Mouse (Mus musculus) limb, embryonic 12.5 days (tissue): ENCODE measurements at regions not wholly inside any gene's neighbourhood (a gene's known extent, or its start where the extent isn't known, plus 50 kb on each side); places are given as distances from the start of the nearest gene placed in this dataset.

Experiments
- ATAC-seq: fragments of 200-750 bp; cut with Nextera tagmentation; 2 replicates; pipeline ENCODE4 v1.8.0; 2017; ENCODE audit warnings: low read depth, moderate TSS enrichment; ENCODE audit not compliant: insufficient number of reproducible peaks, insufficient read depth, low FRiP score, low TSS enrichment
- H3K27ac ChIP-seq: fragments of 300-500 bp; sonication (generic); 2 replicates; pipeline ENCODE4 v1.5.1; 2016; ENCODE audit warnings: mild to moderate bottlenecking, moderate library complexity
- H3K27me3 ChIP-seq: fragments of 300-500 bp; sonication (generic); 2 replicates; pipeline ENCODE4 v1.6.1; 2016; ENCODE audit warnings: mild to moderate bottlenecking, moderate library complexity
- H3K36me3 ChIP-seq: fragments of 300-500 bp; sonication (generic); 2 replicates; pipeline ENCODE4 v1.6.1; 2016; ENCODE audit warnings: mild to moderate bottlenecking, moderate library complexity
- H3K4me1 ChIP-seq: fragments of 300-500 bp; sonication (generic); replicated peaks from 2 replicates; pipeline ENCODE4 v1.6.1; 2016
- H3K4me2 ChIP-seq: fragments of 300-500 bp; sonication (generic); 2 replicates; pipeline ENCODE4 v1.6.1; 2016; ENCODE audit warnings: mild to moderate bottlenecking, moderate library complexity
- H3K4me3 ChIP-seq: fragments of 300-500 bp; sonication (generic); replicated peaks from 2 replicates; pipeline ENCODE4 v1.5.1; 2016; ENCODE audit warnings: mild to moderate bottlenecking
- H3K9ac ChIP-seq: fragments of 300-500 bp; sonication (generic); replicated peaks from 2 replicates; pipeline ENCODE4 v1.6.1; 2016; ENCODE audit warnings: mild to moderate bottlenecking, moderate library complexity
- H3K9me3 ChIP-seq: fragments of 300-500 bp; sonication (generic); 2 replicates; pipeline ENCODE4 v1.6.1; 2016; ENCODE audit warnings: mild to moderate bottlenecking, moderate library complexity
- WGBS: fragments of 180-500 bp; shearing (Covaris S2); methylation state at CpG from one replicate; pipeline ENCODE4 v1.1.7; 2016; 5-methylcytosine and 5-hydroxymethylcytosine counted together

DNA sequence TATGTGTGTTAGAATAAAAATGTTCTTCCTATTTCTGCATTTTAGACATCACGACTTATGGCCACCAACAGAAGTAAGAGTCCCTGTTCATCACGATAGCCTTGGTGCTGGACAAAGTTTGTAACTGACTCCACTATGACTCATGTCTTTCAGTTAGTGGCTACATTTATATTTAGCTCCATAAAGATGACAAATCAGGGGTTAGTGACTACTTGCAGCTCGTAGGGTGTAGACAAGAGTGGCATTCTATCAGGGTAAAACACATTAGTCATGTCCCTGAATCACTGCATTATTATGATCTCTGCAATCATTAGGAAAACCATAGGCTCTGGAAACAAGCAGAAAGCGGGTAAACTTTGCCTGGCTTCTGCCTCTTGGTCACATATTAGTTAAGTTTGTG, 252.4 kb upstream of the Dnajc19 start:
- Histone ChIP-seq H3K36me3 (no peaks in the 10 kb centered on the region), H3K9ac (no peak overlapping the region), H3K4me3 (no peak overlapping the region), H3K4me2 (no peak overlapping the region), H3K27ac (no peak overlapping the region), H3K9me3 (no peaks in the 10 kb centered on the region), H3K4me1 (peaks cover 21% of the 10 kb centered on the region), H3K27me3 (peaks cover 81% of the 10 kb centered on the region)
- WGBS = 80% methylated on average over 4 of the region's 4 CpGs
- no peak for ATAC-seq

- H3K9me3 ChIP-seq = no peaks in the 10 kb centered on the region
- H3K36me3 ChIP-seq = no peaks in the 10 kb centered on the region
- H3K4me1 ChIP-seq = peaks cover 21% of the 10 kb centered on the region
- H3K27me3 ChIP-seq = peaks cover 81% of the 10 kb centered on the region
- WGBS = 8% methylated on average over 5 of the region's 5 CpGs
- no peak overlapping the region for H3K9ac ChIP-seq
- ATAC-seq = peak; percentile 31; the same call in 1 of the 2 replicates
- peak overlapping the region; percentile 20 for H3K4me2 ChIP-seq
- H3K4me3 ChIP-seq = no peak overlapping the region
- H3K27ac ChIP-seq = no peak overlapping the region
Measured at GRCm38 (mm10) chr3:34331889-34332276, 250.8 kb upstream of the Dnajc19 start.

- H3K4me3 ChIP-seq = no peak overlapping the region
- no peak overlapping the region for H3K27ac ChIP-seq
- peak overlapping the region; percentile 20 for H3K4me2 ChIP-seq
- peaks cover 83% of the 10 kb centered on the region for H3K27me3 ChIP-seq
- H3K9me3 ChIP-seq = no peaks in the 10 kb centered on the region
- H3K4me1 ChIP-seq = peaks cover 21% of the 10 kb centered on the region
- no peaks in the 10 kb centered on the region for H3K36me3 ChIP-seq
- 10% methylated on average over 22 of the region's 22 CpGs for WGBS
- no peak overlapping the region for H3K9ac ChIP-seq
- ATAC-seq = peak; percentile 59; the same call in 1 of the 2 replicates
Measured at GRCm38 (mm10) chr3:34330970-34331888, 250.1 kb upstream of the Dnajc19 start.

GRCm38 (mm10) chr3:34328865-34329264, 247.7 kb upstream of the Dnajc19 start:
- H3K4me3 ChIP-seq = no peak overlapping the region
- H3K36me3 ChIP-seq = no peaks in the 10 kb centered on the region
- no peak overlapping the region for H3K27ac ChIP-seq
- H3K9ac ChIP-seq = no peak overlapping the region
- peaks cover 89% of the 10 kb centered on the region for H3K27me3 ChIP-seq
- no peak for ATAC-seq
- H3K4me2 ChIP-seq = no peak overlapping the region
- H3K4me1 ChIP-seq = peaks cover 21% of the 10 kb centered on the region
- WGBS = 19% methylated on average over 2 of the region's 2 CpGs
- no peaks in the 10 kb centered on the region for H3K9me3 ChIP-seq

DNA sequence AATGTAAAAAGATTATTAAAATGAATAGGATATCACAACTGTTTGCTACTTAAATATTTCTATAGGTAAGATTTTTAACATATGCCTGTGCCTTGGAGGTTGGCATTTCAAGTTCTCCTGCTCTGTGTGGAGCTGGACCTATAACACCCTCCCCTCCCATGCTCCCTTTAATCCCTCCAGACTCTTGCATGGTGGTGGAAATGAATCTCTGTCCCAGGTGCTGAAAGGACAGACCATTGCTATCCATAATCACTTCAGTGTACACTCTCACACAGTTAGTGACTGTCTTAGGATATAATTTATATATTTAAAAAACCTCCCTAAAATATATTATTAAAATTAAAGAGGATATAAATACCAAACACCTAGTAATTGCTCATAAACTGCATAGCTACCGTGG, 244.5 kb upstream of the Dnajc19 start:
- H3K9ac ChIP-seq = no peak overlapping the region
- H3K4me3 ChIP-seq = no peak overlapping the region
- H3K27ac ChIP-seq = no peak overlapping the region
- no peaks in the 10 kb centered on the region for H3K9me3 ChIP-seq
- no peak overlapping the region for H3K4me2 ChIP-seq
- ATAC-seq = 0 out of 2 replicates have a peak, but pooled peaks have one; percentile 58
- peaks cover 22% of the 10 kb centered on the region for H3K4me1 ChIP-seq
- peaks cover 86% of the 10 kb centered on the region for H3K27me3 ChIP-seq
- WGBS = 78% methylated on average over 1 of the region's 1 CpGs
- no peaks in the 10 kb centered on the region for H3K36me3 ChIP-seq

DNA sequence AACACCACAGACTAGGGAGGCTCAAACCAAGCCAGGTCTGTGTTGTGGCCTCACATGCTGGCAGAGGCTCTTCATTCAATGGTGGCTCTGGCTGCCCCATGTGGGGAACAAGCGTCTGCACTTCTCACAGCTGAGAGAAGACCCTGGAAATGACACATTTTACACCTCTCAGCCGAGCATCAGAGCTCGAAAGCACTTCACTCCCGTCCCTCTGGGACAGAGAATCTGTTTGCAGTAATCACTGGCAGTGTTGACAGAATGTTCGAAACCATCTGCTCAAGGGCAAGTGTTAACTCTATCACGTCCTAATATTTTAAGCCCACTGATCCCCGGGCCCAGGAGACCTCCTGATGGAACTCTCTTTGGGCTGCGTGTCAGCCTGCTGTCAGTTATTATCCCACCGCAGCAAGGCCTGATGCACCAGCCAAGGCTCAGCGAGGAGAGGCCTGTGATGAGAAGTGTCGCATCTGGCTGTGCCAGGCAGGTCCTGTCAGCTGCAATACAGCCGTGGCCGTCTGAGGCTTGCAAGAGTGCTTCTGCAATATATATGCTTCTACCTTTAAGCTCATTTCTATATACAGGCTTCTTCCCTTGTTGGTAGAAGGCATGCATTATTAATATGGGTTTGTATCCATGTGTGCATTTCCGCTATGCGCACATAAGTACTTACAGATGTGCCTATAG, 241.5 kb upstream of the Dnajc19 start:
- H3K27me3 ChIP-seq = peaks cover 88% of the 10 kb centered on the region
- no peak overlapping the region for H3K4me3 ChIP-seq
- peaks cover 21% of the 10 kb centered on the region for H3K4me1 ChIP-seq
- no peak overlapping the region for H3K9ac ChIP-seq
- 0 out of 2 replicates have a peak overlapping the region, but pooled peaks have one; percentile 6 for H3K4me2 ChIP-seq
- H3K27ac ChIP-seq = no peak overlapping the region
- no peaks in the 10 kb centered on the region for H3K36me3 ChIP-seq
- 15% methylated on average over 15 of the region's 15 CpGs for whole genome bisulfite sequencing
- no peaks in the 10 kb centered on the region for H3K9me3 ChIP-seq
- ATAC-seq = peak; percentile 54

GRCm38 (mm10) chr3:34314798-34315197, 233.7 kb upstream of the Dnajc19 start:
- peaks cover 81% of the 10 kb centered on the region for H3K27me3 ChIP-seq

GRCm38 (mm10) chr3:34314393-34314792, 233.3 kb upstream of the Dnajc19 start:
- H3K9me3 ChIP-seq = no peaks in the 10 kb centered on the region
- ATAC-seq = no peak
- no peak overlapping the region for H3K27ac ChIP-seq
- H3K9ac ChIP-seq = no peak overlapping the region
- H3K4me3 ChIP-seq = no peak overlapping the region
- H3K27me3 ChIP-seq = peaks cover 77% of the 10 kb centered on the region
- WGBS = 64% methylated on average over 11 of the region's 11 CpGs
- no peak overlapping the region for H3K4me2 ChIP-seq
- no peaks in the 10 kb centered on the region for H3K36me3 ChIP-seq
- H3K4me1 ChIP-seq = peaks cover 7% of the 10 kb centered on the region; the same call in 1 of the 2 replicates

More at GRCm38 (mm10) chr3:34314798-34315197, 233.7 kb upstream of the Dnajc19 start:
- no peak overlapping the region for H3K9ac ChIP-seq
- no peak overlapping the region for H3K4me2 ChIP-seq
- H3K27ac ChIP-seq = no peak overlapping the region
- no peaks in the 10 kb centered on the region for H3K36me3 ChIP-seq
- peaks cover 7% of the 10 kb centered on the region; the same call in 1 of the 2 replicates for H3K4me1 ChIP-seq
- WGBS = 30% methylated on average over 8 of the region's 8 CpGs
- no peak overlapping the region for H3K4me3 ChIP-seq
- ATAC-seq = no peak
- no peaks in the 10 kb centered on the region for H3K9me3 ChIP-seq

DNA sequence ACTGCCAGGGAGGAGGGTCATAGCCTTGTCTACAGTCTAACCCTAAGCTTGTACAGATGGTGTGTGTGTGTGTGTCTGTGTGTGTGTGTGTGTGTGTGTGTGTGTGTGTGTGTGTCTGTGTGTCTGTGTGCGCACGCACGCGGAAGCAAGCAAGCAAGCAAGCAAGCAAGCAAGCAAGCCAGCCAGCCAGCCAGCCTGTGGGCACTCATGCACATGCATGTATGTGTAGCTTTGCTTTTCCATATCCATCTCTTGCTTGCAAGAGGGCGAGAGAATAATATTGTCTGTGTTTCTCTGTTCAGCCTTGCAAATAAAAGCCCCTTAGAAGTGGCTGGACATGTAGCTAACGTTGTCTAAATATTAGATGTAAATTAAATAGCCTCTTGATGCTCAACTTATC, 230.8 kb upstream of the Dnajc19 start:
- Histone ChIP-seq H3K4me1 (peaks cover 7% of the 10 kb centered on the region; the same call in 1 of the 2 replicates), H3K4me3 (no peak overlapping the region), H3K9ac (no peak overlapping the region), H3K9me3 (no peaks in the 10 kb centered on the region), H3K36me3 (no peaks in the 10 kb centered on the region), H3K4me2 (no peak overlapping the region), H3K27ac (no peak overlapping the region), H3K27me3 (peaks cover 59% of the 10 kb centered on the region)
- ATAC-seq = no peak
- 92% methylated on average over 6 of the region's 6 CpGs for WGBS

DNA sequence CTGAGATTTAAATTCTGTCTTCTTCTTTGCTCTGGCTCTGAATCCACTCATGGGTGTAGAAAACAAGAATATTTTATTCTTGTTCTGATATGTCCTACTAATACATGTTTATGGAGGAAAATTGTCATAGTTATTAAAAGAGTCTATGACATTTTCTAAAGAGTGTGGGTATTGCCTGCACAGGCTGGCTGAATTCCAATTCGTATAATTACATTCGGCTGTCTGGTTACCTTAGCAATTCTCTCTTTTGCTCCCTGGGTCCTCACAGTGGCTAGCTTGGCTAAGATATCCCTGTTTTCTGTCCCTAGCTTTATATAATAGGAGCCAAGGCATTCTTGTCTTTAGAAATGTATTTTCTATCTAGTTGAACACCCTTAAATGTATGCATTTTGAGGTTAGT, 218.5 kb upstream of the Dnajc19 start:
- Histone ChIP-seq H3K4me2 (no peak overlapping the region), H3K4me1 (no peaks in the 10 kb centered on the region), H3K4me3 (no peak overlapping the region), H3K27ac (no peak overlapping the region), H3K36me3 (no peaks in the 10 kb centered on the region), H3K27me3 (peaks cover 44% of the 10 kb centered on the region), H3K9me3 (no peaks in the 10 kb centered on the region), H3K9ac (no peak overlapping the region)
- no peak for ATAC-seq
- WGBS = 83% methylated on average over 2 of the region's 2 CpGs

GRCm38 (mm10) chr3:34287836-34288235, 206.7 kb upstream of the Dnajc19 start:
- H3K36me3 ChIP-seq = no peaks in the 10 kb centered on the region
- 34% methylated on average over 5 of the region's 5 CpGs for WGBS

More at GRCm38 (mm10) chr3:34287836-34288235, 206.7 kb upstream of the Dnajc19 start:
- Histone ChIP-seq H3K4me3 (no peak overlapping the region), H3K4me1 (no peaks in the 10 kb centered on the region; the same call in 1 of the 2 replicates), H3K27ac (no peak overlapping the region), H3K9me3 (0 out of 2 replicates have a peak, but pooled peaks cover 3% of the 10 kb centered on the region), H3K27me3 (peaks cover 71% of the 10 kb centered on the region), H3K9ac (no peak overlapping the region), H3K4me2 (no peak overlapping the region)
- no peak for ATAC-seq
